Mouse (Mus musculus) stomach, embryonic 16.5 days (tissue): ENCODE results near the gene Sord. TPM values are rescaled to one million over a fixed set of nuclear protein-coding genes. Genes with fewer than 3 reads are reported as not detected.
A peak's percentile ranks its signal among the peaks of the same experiment; 100 is the strongest.

Source experiments
- ATAC-seq: fragments of 200-750 bp; cut with Nextera tagmentation; 2 replicates; pipeline ENCODE4 v1.8.0; 2017; ENCODE audit warnings: moderate number of reproducible peaks, moderate TSS enrichment; ENCODE audit not compliant: insufficient read depth, low FRiP score
- H3K27ac ChIP-seq: fragments of 300-500 bp; sonication (generic); 2 replicates; pipeline ENCODE4 v1.5.1; 2014; ENCODE audit warnings: low read length
- H3K27me3 ChIP-seq: fragments of 300-500 bp; sonication (generic); 2 replicates; pipeline ENCODE4 v1.6.1; 2014; ENCODE audit warnings: low read length, control low read depth, mixed read lengths; ENCODE audit not compliant: control insufficient read depth, insufficient read depth
- H3K36me3 ChIP-seq: fragments of 300-500 bp; sonication (generic); 2 replicates; pipeline ENCODE4 v1.6.1; 2014; ENCODE audit warnings: low read length; ENCODE audit not compliant: control insufficient read depth, insufficient read depth
- H3K4me1 ChIP-seq: fragments of 300-500 bp; sonication (generic); 2 replicates; pipeline ENCODE4 v1.6.1; 2014; ENCODE audit warnings: low read length, control low read depth, mixed read lengths; ENCODE audit not compliant: control insufficient read depth, insufficient read depth
- H3K4me2 ChIP-seq: fragments of 300-500 bp; sonication (generic); 2 replicates; pipeline ENCODE4 v1.6.1; 2014; ENCODE audit warnings: low read depth, low read length, mixed read lengths
- H3K4me3 ChIP-seq: fragments of 300-500 bp; sonication (generic); replicated peaks from 2 replicates; pipeline ENCODE4 v1.5.1; 2014; ENCODE audit warnings: mild to moderate bottlenecking, low read length
- H3K9ac ChIP-seq: fragments of 300-500 bp; sonication (generic); 2 replicates; pipeline ENCODE4 v1.6.1; 2014; ENCODE audit warnings: low read length
- H3K9me3 ChIP-seq: fragments of 300-500 bp; sonication (generic); replicated peaks from 2 replicates; pipeline ENCODE4 v1.6.1; 2016; ENCODE audit warnings: low read length, control low read depth; ENCODE audit not compliant: control insufficient read depth
- WGBS: fragments of 180-500 bp; shearing (Covaris S2); extraction: QIAGEN DNeasy Blood & Tissue Kit; methylation state at CpG from one replicate; pipeline ENCODE4 v1.1.7; 2014; 5-methylcytosine and 5-hydroxymethylcytosine counted together
- polyA plus RNA-seq: library from polyadenylated mRNA; unstranded; fragments of >200 nt; fragmentation: Nextera tagmentation; extraction: Ambion mirVana; gene quantifications from 2 replicates; pipeline ENCODE4 v1.2.1, GENCODE M21; 2015

Gene Sord
- 50.9 and 52.4 TPM in 2 replicates for polyA plus RNA-seq

DNA sequence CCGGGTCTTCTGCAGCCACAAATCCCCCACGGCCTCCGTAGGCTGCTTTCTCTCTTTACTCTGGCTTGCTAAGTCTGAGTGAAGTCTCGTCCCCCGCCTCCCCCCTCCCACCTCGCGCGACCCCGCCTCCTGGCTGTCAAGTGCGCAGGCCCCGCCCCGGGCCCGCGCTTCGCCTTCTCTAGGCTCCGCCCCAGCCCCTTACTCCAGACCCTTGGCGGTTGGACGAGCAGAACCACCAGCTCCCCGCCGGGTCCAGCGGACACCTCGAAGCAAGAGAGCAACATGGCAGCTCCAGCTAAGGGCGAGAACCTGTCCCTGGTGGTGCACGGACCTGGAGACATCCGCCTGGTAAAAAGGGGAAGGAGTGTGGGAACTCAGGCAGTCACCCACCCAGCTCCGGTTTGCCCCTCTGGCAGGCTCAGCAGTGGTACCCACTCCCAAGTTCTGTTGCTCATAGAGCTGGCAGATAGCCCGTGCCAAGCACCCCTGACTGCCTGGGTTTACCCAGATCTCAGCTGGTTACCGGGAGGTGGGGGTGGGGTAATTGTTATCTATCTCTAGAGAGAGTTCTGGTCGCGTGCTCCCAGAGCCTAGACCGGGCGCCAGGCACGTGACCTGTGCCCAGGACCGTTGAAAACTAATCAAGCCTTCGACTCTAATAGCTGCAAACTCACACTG is at the start of gene Sord:
Gene Sord, plus strand, starts transcription at position 139 of the 678 bp plus-strand sequence.
- no peaks in the 10 kb centered on the region for H3K36me3 ChIP-seq
- peak within 1 kb of the TSS; percentile 62 for H3K4me3 ChIP-seq
- peak within 1 kb of the TSS; percentile 50; the same call in 1 of the 2 replicates for H3K27ac ChIP-seq
- H3K9me3 ChIP-seq = no peaks in the 10 kb centered on the region
- H3K4me2 ChIP-seq = peak within 1 kb of the TSS; percentile 87
- H3K27me3 ChIP-seq = no peaks in the 10 kb centered on the region
- ATAC-seq = peak; percentile 93
- H3K4me1 ChIP-seq = 0 out of 2 replicates have a peak, but pooled peaks cover 7% of the 10 kb centered on the region
- 2% methylated on average over 35 of the region's 35 CpGs for WGBS
- H3K9ac ChIP-seq = peak within 1 kb of the TSS; percentile 73

DNA sequence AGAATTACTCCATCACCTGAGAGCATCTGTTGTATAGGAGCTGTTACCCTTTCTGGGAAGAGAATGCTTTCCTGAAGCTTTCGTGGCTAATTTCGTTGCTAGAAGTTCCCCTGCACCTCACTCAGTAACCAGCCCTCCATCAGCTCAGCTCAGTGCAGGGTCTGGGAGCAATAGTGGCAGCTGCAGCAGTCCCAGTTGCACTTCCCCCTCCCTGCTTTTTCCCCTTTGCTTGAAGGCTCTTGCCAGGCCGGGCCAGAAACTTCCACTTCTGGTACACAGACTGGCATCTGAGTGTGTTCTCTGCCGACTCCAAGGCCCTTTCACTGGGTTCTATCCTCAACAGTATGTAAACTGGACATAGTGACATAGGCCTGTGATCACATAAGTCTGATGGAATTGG is 49.5 kb upstream of the Sord start:
- Histone ChIP-seq H3K4me3 (no peak overlapping the region), H3K9ac (no peak overlapping the region), H3K4me1 (no peaks in the 10 kb centered on the region), H3K27me3 (no peaks in the 10 kb centered on the region), H3K27ac (no peak overlapping the region), H3K36me3 (no peaks in the 10 kb centered on the region), H3K9me3 (no peaks in the 10 kb centered on the region), H3K4me2 (no peak overlapping the region)
- ATAC-seq = no peak
- 87% methylated on average over 4 of the region's 4 CpGs for WGBS

DNA sequence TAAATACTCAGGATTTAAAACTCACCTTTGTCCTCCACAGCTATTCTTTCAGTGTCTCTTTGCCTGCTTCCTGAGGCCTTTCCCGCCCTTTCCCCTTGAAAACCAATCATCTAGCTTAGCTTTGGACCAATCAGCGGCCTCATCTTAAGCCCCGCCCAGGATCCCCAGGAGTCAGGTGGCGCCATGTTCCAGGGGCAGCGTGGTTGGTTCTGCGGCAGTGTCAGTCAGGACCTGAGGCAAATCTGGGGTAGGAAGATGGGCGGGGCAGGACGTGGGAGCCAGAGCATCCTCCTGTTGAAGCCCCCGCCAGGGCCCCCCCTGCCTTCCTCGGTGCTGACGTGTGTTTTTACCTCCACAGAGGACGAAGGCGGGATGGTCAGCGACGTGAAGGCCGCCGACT is 48.4 kb upstream of the Sord start, which contains the start of the genes Patl2 and Terb2:
Gene Patl2, minus strand, starts transcription at position 84 of the 400 bp plus-strand sequence.
Gene Terb2, plus strand, starts transcription at position 167 of the 400 bp plus-strand sequence.
- Histone ChIP-seq H3K4me2 (no peak within 1 kb of the TSS), H3K4me3 (no peak within 1 kb of the TSS), H3K4me1 (no peaks in the 10 kb centered on the region), H3K27ac (no peak within 1 kb of the TSS), H3K9me3 (no peaks in the 10 kb centered on the region), H3K27me3 (no peaks in the 10 kb centered on the region), H3K9ac (no peak within 1 kb of the TSS), H3K36me3 (no peaks in the 10 kb centered on the region)
- no peak for ATAC-seq
- 77% methylated on average over 17 of the region's 17 CpGs for WGBS

DNA sequence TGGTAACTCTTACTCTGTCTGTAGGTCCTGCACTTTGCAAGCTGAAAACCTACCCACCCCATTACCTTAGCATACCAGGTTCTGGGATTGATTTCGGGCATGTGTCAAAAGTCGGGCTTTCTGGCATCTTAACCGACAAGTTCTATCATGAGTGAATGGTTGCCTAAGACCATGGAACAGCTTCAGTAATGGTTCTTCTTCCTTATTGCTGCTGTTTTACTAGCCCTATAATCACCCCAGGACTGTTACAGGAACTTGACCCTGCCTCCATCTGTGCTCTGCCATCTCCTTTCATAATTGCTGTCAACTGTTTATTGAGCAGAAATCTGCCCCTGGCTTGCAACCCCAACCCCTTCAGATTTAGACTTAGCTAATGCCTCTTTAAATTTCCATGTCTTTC is 47.8 kb upstream of the Sord start:
- Histone ChIP-seq H3K9ac (no peak overlapping the region), H3K4me1 (no peaks in the 10 kb centered on the region), H3K9me3 (no peaks in the 10 kb centered on the region), H3K4me3 (no peak overlapping the region), H3K36me3 (no peaks in the 10 kb centered on the region), H3K27me3 (no peaks in the 10 kb centered on the region), H3K4me2 (no peak overlapping the region), H3K27ac (no peak overlapping the region)
- ATAC-seq = no peak
- WGBS = 87% methylated on average over 3 of the region's 3 CpGs

DNA sequence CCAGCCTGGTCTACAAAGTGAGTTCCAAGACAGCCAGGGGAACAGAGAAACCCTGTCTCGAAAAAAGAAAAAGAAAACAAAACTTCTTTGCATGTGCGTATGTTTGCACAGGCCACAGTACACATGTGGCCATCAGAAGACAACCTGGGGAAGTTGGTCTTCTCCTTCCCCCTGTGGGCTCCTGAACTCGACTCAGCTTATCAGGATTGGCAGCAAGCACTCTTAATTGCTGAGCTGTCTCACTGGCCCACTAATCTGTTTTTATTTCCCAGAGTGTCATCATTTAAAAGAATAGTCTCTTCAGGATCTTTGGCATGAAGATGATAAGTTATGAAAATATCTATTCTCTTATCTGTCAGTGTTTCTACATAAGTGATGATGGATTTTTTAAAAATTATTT is 42.7 kb upstream of the Sord start:
- ATAC-seq = no peak
- WGBS = 70% methylated on average over 3 of the region's 3 CpGs

DNA sequence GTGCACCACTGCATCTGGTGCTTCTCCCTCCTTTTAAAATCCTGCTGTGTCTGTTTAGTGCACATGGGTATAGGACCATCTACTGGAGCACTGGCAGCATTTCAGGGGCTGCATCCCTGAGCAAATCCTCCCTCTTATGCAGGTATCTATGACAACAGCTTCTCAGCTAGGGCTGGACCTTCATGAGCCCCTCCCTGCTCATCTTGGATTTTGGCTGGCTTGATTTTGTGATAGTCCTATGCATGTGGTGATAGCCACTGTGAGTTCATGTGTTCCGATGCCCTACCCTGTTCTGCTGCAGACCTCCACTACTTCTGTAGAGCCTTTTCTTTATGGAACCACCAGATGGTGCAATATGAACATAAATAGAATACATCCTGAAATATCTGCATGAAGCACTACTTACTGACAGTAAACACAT is 40.0 kb upstream of the Sord start:
- ATAC-seq = peak; percentile 53; the same call in 1 of the 2 replicates
- no peaks in the 10 kb centered on the region for H3K4me1 ChIP-seq
- no peak overlapping the region for H3K4me2 ChIP-seq
- no peak overlapping the region for H3K27ac ChIP-seq
- no peak overlapping the region for H3K9ac ChIP-seq
- H3K36me3 ChIP-seq = no peaks in the 10 kb centered on the region
- WGBS = 61% methylated on average over 1 of the region's 1 CpGs
- H3K4me3 ChIP-seq = no peak overlapping the region
- no peaks in the 10 kb centered on the region for H3K27me3 ChIP-seq
- H3K9me3 ChIP-seq = no peaks in the 10 kb centered on the region

More for the DNA sequence above, 42.7 kb upstream of the Sord start:
- no peaks in the 10 kb centered on the region for H3K4me1 ChIP-seq
- H3K9ac ChIP-seq = no peak overlapping the region
- H3K9me3 ChIP-seq = no peaks in the 10 kb centered on the region
- no peak overlapping the region for H3K4me3 ChIP-seq
- no peak overlapping the region for H3K27ac ChIP-seq
- no peaks in the 10 kb centered on the region for H3K27me3 ChIP-seq
- H3K36me3 ChIP-seq = no peaks in the 10 kb centered on the region
- H3K4me2 ChIP-seq = no peak overlapping the region

DNA sequence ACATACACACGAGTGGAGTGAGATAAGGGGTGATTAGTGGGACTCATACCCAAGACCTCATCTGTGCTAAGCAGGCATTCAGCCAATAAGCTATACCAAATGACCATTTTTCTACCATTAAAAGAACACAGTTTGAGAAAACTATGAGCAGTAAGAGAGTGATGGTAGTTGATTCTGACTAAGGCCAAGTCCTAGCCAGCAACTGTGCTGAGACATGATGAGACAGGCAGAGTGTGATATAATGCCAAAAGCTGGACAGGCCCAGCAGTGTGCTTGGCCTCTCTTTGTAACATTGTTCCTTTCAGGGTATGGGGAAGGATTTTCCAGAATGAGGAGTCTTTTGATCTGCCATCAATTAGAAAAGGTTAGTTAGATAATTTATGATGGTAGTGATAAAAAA is 33.0 kb upstream of the Sord start:
- H3K27ac ChIP-seq = no peak overlapping the region
- no peaks in the 10 kb centered on the region for H3K36me3 ChIP-seq
- ATAC-seq = no peak
- no peaks in the 10 kb centered on the region for H3K9me3 ChIP-seq
- H3K4me3 ChIP-seq = no peak overlapping the region
- no peak overlapping the region for H3K9ac ChIP-seq
- H3K27me3 ChIP-seq = no peaks in the 10 kb centered on the region
- 0 out of 2 replicates have a peak, but pooled peaks cover under 1% of the 10 kb centered on the region for H3K4me1 ChIP-seq
- no peak overlapping the region for H3K4me2 ChIP-seq
- 68% methylated on average over 1 of the region's 1 CpGs for WGBS

DNA sequence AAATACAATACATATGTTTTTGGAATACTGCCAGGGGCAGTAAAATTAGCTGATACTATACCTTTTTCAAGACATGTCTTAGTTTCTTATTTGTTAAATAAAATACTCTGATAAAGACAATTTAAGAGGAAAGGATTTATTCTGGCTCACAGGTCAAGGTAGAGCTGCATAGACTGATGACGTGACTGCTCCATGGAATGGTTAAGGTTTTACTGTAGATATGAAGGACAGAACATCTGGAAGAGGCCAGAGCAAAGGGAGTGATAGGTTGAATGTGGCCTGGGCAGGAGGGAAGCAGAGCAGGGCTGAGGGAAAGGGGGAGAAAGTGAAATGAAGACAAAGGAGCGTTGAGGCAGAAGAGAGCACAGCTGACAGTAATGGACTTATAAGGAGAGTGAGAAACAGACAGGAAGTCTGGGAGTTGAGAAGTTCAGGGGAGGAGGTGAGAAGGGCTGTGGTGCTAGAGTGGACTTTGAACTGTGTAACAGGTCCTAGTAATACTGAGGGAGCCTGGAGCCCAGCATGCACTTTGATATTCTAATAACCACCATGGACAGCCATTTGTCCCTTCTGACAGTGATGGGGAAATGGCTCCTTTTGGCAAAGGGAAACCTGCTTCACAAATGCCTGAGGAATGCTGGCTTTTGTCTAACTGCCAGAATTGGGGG is 28.0 kb upstream of the Sord start:
- ATAC-seq = peak; percentile 61; the same call in 1 of the 2 replicates
- 0 out of 2 replicates have a peak, but pooled peaks cover 3% of the 10 kb centered on the region for H3K4me1 ChIP-seq
- 54% methylated on average over 2 of the region's 2 CpGs for WGBS

DNA sequence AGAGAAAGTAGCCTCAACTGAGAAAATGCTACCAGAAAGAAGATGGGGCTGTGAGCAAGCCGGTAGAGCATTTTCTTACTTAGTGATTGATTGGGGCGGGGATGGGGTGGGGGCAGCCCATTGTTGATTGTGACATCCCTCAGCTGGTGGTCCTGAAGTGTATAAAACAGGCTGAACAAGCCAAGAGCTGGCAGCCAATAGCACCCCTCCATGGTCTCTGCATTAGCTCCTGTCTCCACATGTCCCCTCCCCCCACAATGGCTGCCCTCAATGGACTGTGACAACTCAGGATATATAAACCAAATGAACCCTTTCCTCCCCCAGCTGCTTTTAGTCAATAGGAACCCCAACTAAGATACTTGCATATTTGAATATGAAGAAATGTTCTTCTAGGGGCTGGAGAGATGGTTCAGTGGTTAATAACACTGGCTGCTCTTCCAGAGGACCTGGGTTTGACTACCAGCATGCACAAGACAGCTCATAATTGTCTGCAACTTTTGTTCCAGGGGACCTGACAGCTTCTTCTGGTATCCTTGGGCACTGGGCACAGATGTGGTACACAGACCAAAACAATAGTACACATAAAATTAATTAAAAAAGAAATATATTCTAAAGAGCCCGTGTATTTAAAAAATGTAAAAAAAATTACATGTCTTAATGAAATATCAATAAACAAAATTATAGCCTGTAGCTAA is 23.9 kb upstream of the Sord start:
- no peak for ATAC-seq
- Histone ChIP-seq H3K36me3 (no peaks in the 10 kb centered on the region), H3K9me3 (no peaks in the 10 kb centered on the region), H3K4me1 (0 out of 2 replicates have a peak, but pooled peaks cover 3% of the 10 kb centered on the region), H3K4me2 (no peak overlapping the region), H3K27ac (no peak overlapping the region), H3K9ac (no peak overlapping the region), H3K4me3 (no peak overlapping the region), H3K27me3 (no peaks in the 10 kb centered on the region)
- 66% methylated on average over 3 of the region's 3 CpGs for WGBS

More for the DNA sequence above, 28.0 kb upstream of the Sord start:
- Histone ChIP-seq H3K36me3 (no peaks in the 10 kb centered on the region), H3K27me3 (no peaks in the 10 kb centered on the region), H3K4me2 (no peak overlapping the region), H3K9ac (no peak overlapping the region), H3K27ac (no peak overlapping the region), H3K4me3 (no peak overlapping the region), H3K9me3 (no peaks in the 10 kb centered on the region)
